Comparison of ENCODE assay signal across 8 mouse cellular contexts in the genomic region with DNA sequence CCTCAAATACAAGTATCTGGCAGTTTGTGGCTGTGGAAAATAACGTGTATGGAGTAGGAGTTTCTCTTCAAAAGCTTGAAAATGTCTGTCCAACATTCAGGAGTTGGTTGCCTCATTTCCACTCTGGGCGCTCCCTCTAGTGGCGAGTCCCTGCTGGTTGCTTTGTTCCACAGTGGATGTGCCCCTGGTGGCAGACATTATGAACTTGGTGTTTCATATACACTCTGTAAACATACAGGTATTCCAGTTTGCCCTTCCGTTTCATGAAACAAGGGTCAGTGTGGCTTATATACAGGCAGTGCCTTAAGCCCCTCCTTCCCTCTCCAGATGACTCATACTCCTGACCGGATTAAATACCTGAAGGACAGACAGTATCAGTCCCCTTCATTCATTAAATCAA. TPM values are rescaled to one million over a fixed set of nuclear protein-coding genes. Genes with fewer than 3 reads are reported as not detected.
DNase-seq lines count a peak whose midpoint lies in the region; ATAC-seq and TF ChIP-seq lines count a peak whose summit lies in the region.

No protein-coding gene starts in this region.

- ATAC-seq in kidney, embryonic 16.5 days (ENCODE audit: low FRiP score, low TSS enrichment), result peak; percentile 67
- ATAC-seq in limb, embryonic 15.5 days (ENCODE audit: insufficient number of reproducible peaks, low FRiP score, low TSS enrichment, low read depth), result 0 out of 2 replicates have a peak, but pooled peaks have one; percentile 30
- ATAC-seq in midbrain, postnatal 0 days (ENCODE audit: low FRiP score), result peak; percentile 65

- no peak overlapping the region for H3K4me2 ChIP-seq in kidney, embryonic 16.5 days (replicated peaks; ENCODE audit: low read depth, low read length)
- no peak overlapping the region for H3K4me2 ChIP-seq in limb, embryonic 15.5 days
- H3K4me2 ChIP-seq in midbrain, postnatal 0 days (ENCODE audit: low read depth, low read length, poor library complexity, severe bottlenecking), result no peak overlapping the region

- intact Hi-C loops in heart, adult 2 months (cut with DNase I), result loop anchor here (1.0 to 5.0 kb wide), 3 partner anchors 68 to 310 kb away; partner anchors contain the start of gene Sntb2

- no peak overlapping the region for H3K4me3 ChIP-seq in heart, adult 2 months
- no peak overlapping the region for H3K4me3 ChIP-seq in kidney, embryonic 16.5 days (ENCODE audit: low read length)
- no peak overlapping the region for H3K4me3 ChIP-seq in limb, embryonic 15.5 days
- no peak overlapping the region for H3K4me3 ChIP-seq in midbrain, postnatal 0 days (ENCODE audit: low read depth, low read length)

- peak; percentile 95 for DNase-seq in 3T3-L1 (ENCODE audit: low read depth, low spot score)
- DNase-seq in adrenal gland, adult 8-10 months, result peak; percentile 79
- DNase-seq in embryo, embryonic 11.5 days (ENCODE audit: low read depth, low spot score), result peak; percentile 75
- peak; percentile 83 to 89 for DNase-seq in heart, adult 2 months
- peak; percentile 92 for DNase-seq in midbrain, postnatal 0 days (ENCODE audit: low spot score)
- DNase-seq in spleen, postnatal 10 days (ENCODE audit: low spot score in 2 of 2), result peak; percentile 65 to 90

- no peak overlapping the region for H3K9ac ChIP-seq in heart, adult 2 months (ENCODE audit: low read depth, low read length)
- no peak overlapping the region for H3K9ac ChIP-seq in kidney, embryonic 16.5 days (replicated peaks; ENCODE audit: low read length)
- H3K9ac ChIP-seq in limb, embryonic 15.5 days, result no peak overlapping the region
- no peak overlapping the region for H3K9ac ChIP-seq in midbrain, postnatal 0 days (replicated peaks; ENCODE audit: low read length, poor library complexity, severe bottlenecking)

- H3K27me3 ChIP-seq in heart, adult 2 months (ENCODE audit: control insufficient read depth, insufficient read depth, low read length), result no peaks in the 10 kb centered on the region
- no peaks in the 10 kb centered on the region for H3K27me3 ChIP-seq in kidney, embryonic 16.5 days (ENCODE audit: insufficient read depth, low read length)
- no peaks in the 10 kb centered on the region for H3K27me3 ChIP-seq in limb, embryonic 15.5 days
- no peaks in the 10 kb centered on the region for H3K27me3 ChIP-seq in midbrain, postnatal 0 days (ENCODE audit: insufficient read depth, low read length)

- TF ChIP-seq CTCF in heart, adult 2 months (IDR thresholded peaks at IDR 0.05), result no peak
- peak; percentile 100 for TF ChIP-seq CTCF in midbrain, postnatal 0 days (IDR thresholded peaks at IDR 0.05)

- 25% methylated on average over 5 of the region's 5 CpGs for WGBS in heart, adult 2 months
- WGBS in kidney, embryonic 16.5 days, result 30% methylated on average over 5 of the region's 5 CpGs
- 37% methylated on average over 5 of the region's 5 CpGs for WGBS in limb, embryonic 15.5 days
- 36% methylated on average over 5 of the region's 5 CpGs for WGBS in midbrain, postnatal 0 days

- peak; percentile 95 for TF ChIP-seq EP300 in heart, adult 2 months (IDR thresholded peaks at IDR 0.05; ENCODE audit: insufficient read depth, low read depth, low read length)

- peaks cover 2% of the 10 kb centered on the region; the same call in 1 of the 2 replicates for H3K36me3 ChIP-seq in heart, adult 2 months (ENCODE audit: control insufficient read depth, insufficient read depth, low read length)
- H3K36me3 ChIP-seq in kidney, embryonic 16.5 days (ENCODE audit: insufficient read depth, low read length), result no peaks in the 10 kb centered on the region
- peaks cover 34% of the 10 kb centered on the region for H3K36me3 ChIP-seq in limb, embryonic 15.5 days
- peaks cover 2% of the 10 kb centered on the region; the same call in 1 of the 2 replicates for H3K36me3 ChIP-seq in midbrain, postnatal 0 days (ENCODE audit: insufficient read depth, low read length)

- no peaks in the 10 kb centered on the region; the same call in 1 of the 2 replicates for H3K4me1 ChIP-seq in heart, adult 2 months (ENCODE audit: control insufficient read depth, insufficient read depth, low read length)
- no peaks in the 10 kb centered on the region for H3K4me1 ChIP-seq in kidney, embryonic 16.5 days (ENCODE audit: insufficient read depth, low read length)
- peaks cover 5% of the 10 kb centered on the region; the same call in 1 of the 2 replicates for H3K4me1 ChIP-seq in limb, embryonic 15.5 days
- H3K4me1 ChIP-seq in midbrain, postnatal 0 days (ENCODE audit: insufficient read depth, low read length), result no peaks in the 10 kb centered on the region

- no peak for TF ChIP-seq POLR2A in heart, adult 2 months (IDR thresholded peaks at IDR 0.05; ENCODE audit: insufficient read depth, low read depth, low read length)

- no peaks in the 10 kb centered on the region for H3K9me3 ChIP-seq in kidney, embryonic 16.5 days (ENCODE audit: low read length)
- H3K9me3 ChIP-seq in limb, embryonic 15.5 days, result no peaks in the 10 kb centered on the region
- H3K9me3 ChIP-seq in midbrain, postnatal 0 days (ENCODE audit: low read length), result no peaks in the 10 kb centered on the region

- no peak overlapping the region for H3K27ac ChIP-seq in heart, adult 2 months
- H3K27ac ChIP-seq in kidney, embryonic 16.5 days (ENCODE audit: low read length), result no peak overlapping the region
- H3K27ac ChIP-seq in limb, embryonic 15.5 days, result no peak overlapping the region
- no peak overlapping the region for H3K27ac ChIP-seq in midbrain, postnatal 0 days (ENCODE audit: low read depth, low read length)

- H3K79me2 ChIP-seq in heart, adult 2 months (replicated peaks; ENCODE audit: control insufficient read depth, insufficient read depth, low read length), result no peaks in the 10 kb centered on the region

RNA-seq across cellular contexts. Expression of gene Vps4a, which starts 28.5 kb away (rescaled TPM):
- total RNA-seq in adrenal gland, adult 8-10 months (2022), result 100 to 1,000 TPM in 3 of 4 experiments, 10 to 100 TPM in 1; 98.3 to 108 (median 103) TPM
- 10 to 100 TPM; 57.1 to 58.3 TPM for total RNA-seq in heart, adult 2 months (2021)
- 32.3 and 53.6 TPM in 2 replicates for polyA plus RNA-seq in heart, adult 2 months (2012; rRNA removed)
- polyA plus RNA-seq in kidney, embryonic 16.5 days (2015; fragmentation: Nextera tagmentation; extraction: Ambion mirVana), result 68.0 and 68.8 TPM in 2 replicates
- 71.3 and 79.3 TPM in 2 replicates for polyA plus RNA-seq in limb, embryonic 15.5 days (2015; fragmentation: Nextera tagmentation; extraction: Ambion mirVana)
- 111 and 118 TPM in 2 replicates for total RNA-seq in midbrain, postnatal 0 days (2014; rRNA removed)
- 166 and 171 TPM in 2 replicates for polyA plus RNA-seq in midbrain, postnatal 0 days (2015; fragmentation: Nextera tagmentation; extraction: Ambion mirVana)

RNA-seq across cellular contexts. Expression of gene Pdf, which starts 45.9 kb away (rescaled TPM):
- 10 to 100 TPM; 64.2 to 73.1 (median 71.8) TPM for total RNA-seq in adrenal gland, adult 8-10 months (2022)
- 10 to 100 TPM; 60.6 to 64.8 TPM for total RNA-seq in heart, adult 2 months (2021)
- 56.0 and 68.7 TPM in 2 replicates for polyA plus RNA-seq in heart, adult 2 months (2012; rRNA removed)
- polyA plus RNA-seq in kidney, embryonic 16.5 days (2015; fragmentation: Nextera tagmentation; extraction: Ambion mirVana), result 56.0 and 59.8 TPM in 2 replicates
- 43.8 and 47.2 TPM in 2 replicates for polyA plus RNA-seq in limb, embryonic 15.5 days (2015; fragmentation: Nextera tagmentation; extraction: Ambion mirVana)
- total RNA-seq in midbrain, postnatal 0 days (2014; rRNA removed), result 61.5 TPM in 2 replicates
- polyA plus RNA-seq in midbrain, postnatal 0 days (2015; fragmentation: Nextera tagmentation; extraction: Ambion mirVana), result 31.8 and 33.3 TPM in 2 replicates

RNA-seq across cellular contexts. Expression of gene Cog8, which starts 54.0 kb away (rescaled TPM):
- 10 to 100 TPM; 41.1 to 46.6 (median 44.1) TPM for total RNA-seq in adrenal gland, adult 8-10 months (2022)
- total RNA-seq in heart, adult 2 months (2021), result 10 to 100 TPM; 17.9 to 18.7 TPM
- polyA plus RNA-seq in heart, adult 2 months (2012; rRNA removed), result 17.2 and 26.5 TPM in 2 replicates
- polyA plus RNA-seq in kidney, embryonic 16.5 days (2015; fragmentation: Nextera tagmentation; extraction: Ambion mirVana), result 35.0 and 35.6 TPM in 2 replicates
- 37.1 and 39.9 TPM in 2 replicates for polyA plus RNA-seq in limb, embryonic 15.5 days (2015; fragmentation: Nextera tagmentation; extraction: Ambion mirVana)
- 46.2 and 89.6 TPM in 2 replicates for total RNA-seq in midbrain, postnatal 0 days (2014; rRNA removed)
- polyA plus RNA-seq in midbrain, postnatal 0 days (2015; fragmentation: Nextera tagmentation; extraction: Ambion mirVana), result 32.4 and 36.1 TPM in 2 replicates

RNA-seq across cellular contexts. Expression of gene Nip7, which starts 54.1 kb away (rescaled TPM):
- 10 to 100 TPM; 46.5 to 53.0 (median 48.8) TPM for total RNA-seq in adrenal gland, adult 8-10 months (2022)
- 10 to 100 TPM; 19.4 to 27.3 TPM for total RNA-seq in heart, adult 2 months (2021)
- polyA plus RNA-seq in heart, adult 2 months (2012; rRNA removed), result 19.7 and 27.9 TPM in 2 replicates
- 82.5 and 87.3 TPM in 2 replicates for polyA plus RNA-seq in kidney, embryonic 16.5 days (2015; fragmentation: Nextera tagmentation; extraction: Ambion mirVana)
- polyA plus RNA-seq in limb, embryonic 15.5 days (2015; fragmentation: Nextera tagmentation; extraction: Ambion mirVana), result 82.9 TPM in 2 replicates
- total RNA-seq in midbrain, postnatal 0 days (2014; rRNA removed), result 24.3 and 30.8 TPM in 2 replicates
- polyA plus RNA-seq in midbrain, postnatal 0 days (2015; fragmentation: Nextera tagmentation; extraction: Ambion mirVana), result 59.1 and 60.1 TPM in 2 replicates
